Mouse (Mus musculus): Measurements from ENCODE around the gene Htr3a.

GRCm38 (mm10) chr9:48916011-48916788 lies 5.3 kb upstream of the Htr3a start:
- TF ChIP-seq CTCF (IDR thresholded peaks at IDR 0.05; ENCODE audit: borderline replicate concordance, insufficient read depth, low read length): no peak
- no peak for TF ChIP-seq POLR2A (IDR thresholded peaks at IDR 0.05; ENCODE audit: low read depth, low read length)
